Mouse (Mus musculus) forebrain, embryonic 14.5 days (tissue): ENCODE results near the gene Chl1. TPM values are rescaled to one million over a fixed set of nuclear protein-coding genes. Genes with fewer than 3 reads are reported as not detected.

Experiments used
- ATAC-seq: fragments of 200-750 bp; cut with Nextera tagmentation; 2 replicates; pipeline ENCODE4 v1.8.0; 2017; ENCODE audit warnings: mild to moderate bottlenecking, moderate library complexity
- DNase-seq: peaks from one replicate; pipeline ENCODE4 v3.0.0-alpha.2; 2015; ENCODE audit warnings: low spot score
- H3K27ac ChIP-seq: fragments of 300-500 bp; sonication (generic); 2 replicates; pipeline ENCODE4 v1.5.1; 2014; ENCODE audit warnings: low read depth, mild to moderate bottlenecking, control low read depth, low read length, moderate library complexity
- H3K27me3 ChIP-seq: fragments of 300-500 bp; sonication (generic); replicated peaks from 2 replicates; pipeline ENCODE4 v1.6.1; 2014; ENCODE audit warnings: low read length, control low read depth, mixed read lengths; ENCODE audit not compliant: control insufficient read depth, insufficient read depth
- H3K36me3 ChIP-seq: fragments of 300-500 bp; sonication (generic); 2 replicates; pipeline ENCODE4 v1.6.1; 2014; ENCODE audit warnings: low read length, control low read depth; ENCODE audit not compliant: control insufficient read depth, insufficient read depth
- H3K4me1 ChIP-seq: fragments of 300-500 bp; sonication (generic); 2 replicates; pipeline ENCODE4 v1.6.1; 2014; ENCODE audit warnings: antibody characterized with exemption, low read length, control low read depth; ENCODE audit not compliant: control insufficient read depth, insufficient read depth
- H3K4me2 ChIP-seq: fragments of 300-500 bp; sonication (generic); 2 replicates; pipeline ENCODE4 v1.6.1; 2014; ENCODE audit warnings: mild to moderate bottlenecking, control low read depth, low read length
- H3K4me3 ChIP-seq: fragments of 300-500 bp; sonication (generic); 2 replicates; pipeline ENCODE4 v1.5.1; 2014; ENCODE audit warnings: low read depth, low read length, control low read depth
- H3K9ac ChIP-seq: fragments of 300-500 bp; sonication (generic); 2 replicates; pipeline ENCODE4 v1.6.1; 2014; ENCODE audit warnings: mild to moderate bottlenecking, low read length, control low read depth, moderate library complexity
- H3K9me3 ChIP-seq: fragments of 300-500 bp; sonication (generic); replicated peaks from 2 replicates; pipeline ENCODE4 v1.6.1; 2016; ENCODE audit warnings: low read length, control low read depth, mixed read lengths; ENCODE audit not compliant: control insufficient read depth
- WGBS: fragments of 180-500 bp; shearing (Covaris S2); extraction: QIAGEN DNeasy Blood & Tissue Kit; methylation state at CpG from one replicate; pipeline ENCODE4 v1.1.7; 2014; 5-methylcytosine and 5-hydroxymethylcytosine counted together
- polyA plus RNA-seq: library from polyadenylated mRNA; unstranded; fragments of >200 nt; fragmentation: Nextera tagmentation; extraction: Ambion mirVana; gene quantifications from 2 replicates; pipeline ENCODE4 v1.2.1, GENCODE M21; 2014

Chl1 gene
- polyA plus RNA-seq, 1 experiment from 2014 or later = 77.0 TPM

DNA sequence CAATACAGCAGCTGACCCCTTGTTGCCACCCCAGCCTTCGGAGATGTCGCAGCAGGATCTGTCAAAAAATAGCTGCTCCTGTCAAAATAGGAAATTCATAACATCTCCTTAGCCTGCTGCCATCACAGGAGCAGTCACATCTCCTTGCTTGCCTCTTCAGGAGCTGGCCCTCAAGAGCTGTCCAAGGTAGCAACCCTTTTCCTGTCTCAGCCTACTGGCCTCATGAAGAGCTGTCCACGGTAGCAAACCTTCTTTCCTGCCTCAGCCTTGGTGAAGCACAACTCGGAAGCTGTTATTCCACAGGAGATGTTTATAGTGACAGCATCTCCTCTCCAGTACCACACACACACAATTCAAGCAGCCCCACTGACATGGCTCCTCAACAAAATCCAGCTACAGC lies 243.5 kb downstream of the Chl1 start:
- Histone ChIP-seq H3K9ac (no peak overlapping the region), H3K9me3 (no peaks in the 10 kb centered on the region), H3K27me3 (no peaks in the 10 kb centered on the region), H3K27ac (no peak overlapping the region), H3K4me1 (no peaks in the 10 kb centered on the region), H3K36me3 (no peaks in the 10 kb centered on the region), H3K4me3 (no peak overlapping the region), H3K4me2 (no peak overlapping the region)
- 85% methylated on average over 4 of the region's 4 CpGs for WGBS
- ATAC-seq = no peak
- DNase-seq = no peak

DNA sequence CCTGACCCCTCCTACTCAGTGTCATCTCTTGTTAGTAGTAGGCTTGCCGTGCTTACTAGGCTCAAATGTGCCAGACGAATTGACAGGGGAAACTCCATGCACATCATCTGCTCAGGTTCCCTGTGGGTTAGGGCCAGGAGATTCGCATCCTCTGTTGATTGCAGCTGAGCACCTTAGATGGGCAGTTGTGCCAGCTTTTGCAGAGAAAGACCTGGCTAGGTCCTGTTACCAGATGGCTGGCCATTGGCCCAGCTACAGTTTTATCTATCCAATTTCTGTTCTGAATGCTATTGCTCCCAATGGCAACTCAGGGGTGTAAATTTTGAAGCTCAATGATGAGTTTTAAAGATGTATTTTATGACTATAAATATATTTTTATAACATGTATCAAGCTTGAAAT lies 256.4 kb downstream of the Chl1 start:
- no peaks in the 10 kb centered on the region for H3K9me3 ChIP-seq
- no peak overlapping the region for H3K4me3 ChIP-seq
- no peak overlapping the region for H3K9ac ChIP-seq
- H3K4me1 ChIP-seq = no peaks in the 10 kb centered on the region
- no peaks in the 10 kb centered on the region for H3K27me3 ChIP-seq
- H3K4me2 ChIP-seq = no peak overlapping the region
- DNase-seq (no peak), ATAC-seq (no peak)
- H3K27ac ChIP-seq = no peak overlapping the region
- no peaks in the 10 kb centered on the region for H3K36me3 ChIP-seq
- 81% methylated on average over 3 of the region's 3 CpGs for WGBS

DNA sequence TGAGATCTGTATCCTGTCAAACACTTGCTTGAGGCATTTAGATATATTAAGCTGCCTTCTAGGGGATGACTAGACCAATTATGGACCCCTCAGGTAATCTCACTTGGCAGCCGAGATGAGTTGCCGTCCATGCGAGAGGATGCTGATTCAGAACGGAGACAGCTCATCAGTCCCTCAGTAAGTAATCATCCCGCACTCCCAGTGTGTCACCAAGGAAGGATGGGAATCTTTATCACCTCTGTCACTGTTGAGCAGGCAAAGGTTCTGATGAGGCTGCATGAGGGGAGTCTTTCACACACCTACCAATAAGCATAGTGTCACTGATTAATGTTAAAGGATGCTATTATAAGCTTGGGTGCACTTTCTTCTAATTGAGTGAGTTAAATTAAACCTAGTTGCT lies 270.7 kb downstream of the Chl1 start:
- H3K4me2 ChIP-seq = no peak overlapping the region
- H3K27ac ChIP-seq = no peak overlapping the region
- WGBS = 89% methylated on average over 5 of the region's 5 CpGs
- H3K4me3 ChIP-seq = no peak overlapping the region
- no peak overlapping the region for H3K9ac ChIP-seq
- DNase-seq (no peak), ATAC-seq (no peak)
- H3K27me3 ChIP-seq = no peaks in the 10 kb centered on the region
- H3K36me3 ChIP-seq = no peaks in the 10 kb centered on the region
- H3K9me3 ChIP-seq = no peaks in the 10 kb centered on the region
- no peaks in the 10 kb centered on the region for H3K4me1 ChIP-seq

DNA sequence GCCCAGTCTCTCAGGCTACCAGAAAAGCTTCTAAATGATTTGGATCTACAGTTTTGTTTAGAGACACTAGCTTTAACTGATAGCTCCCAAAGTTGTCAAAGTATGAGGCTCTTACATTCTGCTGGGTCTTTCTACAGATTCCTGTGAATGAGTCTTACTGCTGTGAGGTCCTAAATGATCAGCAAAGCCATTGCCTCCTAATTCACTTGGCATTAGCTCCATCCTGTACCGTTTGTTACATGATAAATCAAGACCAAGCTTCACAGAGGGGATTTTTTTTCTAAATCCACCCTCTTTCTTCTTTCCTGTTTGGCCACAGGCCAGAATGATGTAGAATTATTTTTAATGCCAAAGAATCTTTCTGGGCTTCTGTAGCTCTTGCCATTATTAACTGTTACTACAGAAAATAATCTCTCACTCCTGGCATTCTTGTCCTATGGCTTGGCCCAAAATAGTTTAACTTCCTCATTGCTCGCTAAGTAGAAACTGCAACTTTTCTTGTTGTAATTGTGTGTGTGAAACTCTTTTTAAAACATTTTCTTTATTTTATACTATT lies 280.8 kb downstream of the Chl1 start:
- 65% methylated on average over 2 of the region's 2 CpGs for WGBS

DNA sequence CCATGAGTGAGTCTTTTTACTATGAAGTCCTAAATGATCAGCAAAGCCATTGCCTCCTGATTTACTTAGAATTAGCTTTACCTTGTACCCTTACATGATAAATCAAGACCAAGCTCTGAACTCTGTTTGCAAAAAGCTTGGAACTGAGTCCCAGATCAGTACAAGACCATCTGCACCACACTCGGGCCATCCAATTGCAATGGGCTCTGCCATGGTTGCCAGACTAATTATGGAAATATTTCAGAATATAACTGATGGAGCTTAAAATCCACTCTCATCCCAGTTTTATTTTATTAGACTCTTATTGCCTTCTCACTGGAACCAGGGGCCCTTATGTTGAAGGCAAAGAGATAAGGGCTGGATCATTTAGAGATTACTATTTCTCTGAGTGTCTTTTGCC lies 284.9 kb downstream of the Chl1 start:
- no peak overlapping the region for H3K4me2 ChIP-seq
- H3K36me3 ChIP-seq = no peaks in the 10 kb centered on the region
- no peaks in the 10 kb centered on the region for H3K4me1 ChIP-seq
- no peak overlapping the region for H3K27ac ChIP-seq
- no peak overlapping the region for H3K4me3 ChIP-seq
- 89% methylated on average over 1 of the region's 1 CpGs for WGBS
- H3K9ac ChIP-seq = no peak overlapping the region
- no peaks in the 10 kb centered on the region for H3K9me3 ChIP-seq
- DNase-seq = no peak
- ATAC-seq = no peak
- no peaks in the 10 kb centered on the region for H3K27me3 ChIP-seq

More for the DNA sequence above, 280.8 kb downstream of the Chl1 start:
- Histone ChIP-seq H3K4me3 (no peak overlapping the region), H3K4me1 (no peaks in the 10 kb centered on the region), H3K36me3 (no peaks in the 10 kb centered on the region), H3K27me3 (no peaks in the 10 kb centered on the region), H3K9ac (no peak overlapping the region), H3K9me3 (no peaks in the 10 kb centered on the region), H3K27ac (no peak overlapping the region), H3K4me2 (no peak overlapping the region)
- DNase-seq (no peak), ATAC-seq (no peak)
